Mouse (Mus musculus): ENCODE measurements around the gene Slc35a3. TPM values are rescaled to one million over a fixed set of nuclear protein-coding genes. Genes with fewer than 3 reads are reported as not detected.

Slc35a3 gene
- polyA plus RNA-seq (2012; ENCODE audit: low replicate concordance): 11.7 and 20.7 TPM in 2 replicates

GRCm38 (mm10) chr3:116712436-116712881 is at the start of gene Slc35a3:
Slc35a3 (minus strand) TSS chr3:116712831.

GRCm38 (mm10) chr3:116681160-116681559 is 31.5 kb downstream of the Slc35a3 start, which contains the start of gene Gm43191:
Gm43191 (minus strand) TSS chr3:116681260.

GRCm38 (mm10) chr3:116662463-116662863 is 50.2 kb downstream of the Slc35a3 start, which contains the start of gene Mfsd14a:
Mfsd14a (minus strand) TSS chr3:116662677.

Other genes with a start within 250 kb of the Slc35a3 start
- gene Rtca, start 204.6 kb downstream of the Slc35a3 start, polyA plus RNA-seq (2012; ENCODE audit: low replicate concordance): 32.4 and 65.6 TPM in 2 replicates
- gene Dbt, start 199.8 kb downstream of the Slc35a3 start, polyA plus RNA-seq (2012; ENCODE audit: low replicate concordance): 0.59 and 1.1 TPM in 2 replicates
- gene Lrrc39, start 149.9 kb downstream of the Slc35a3 start, polyA plus RNA-seq (2012; ENCODE audit: low replicate concordance): 0.04 TPM in 2 replicates
- 1.9 and 2.5 TPM in 2 replicates for gene Sass6, start 117.8 kb downstream of the Slc35a3 start, polyA plus RNA-seq (2012; ENCODE audit: low replicate concordance)
- gene Trmt13, start 98.2 kb downstream of the Slc35a3 start, polyA plus RNA-seq (2012; ENCODE audit: low replicate concordance): 3.0 and 3.4 TPM in 2 replicates
- gene Mfsd14a, start 50.2 kb downstream of the Slc35a3 start, polyA plus RNA-seq (2012; ENCODE audit: low replicate concordance): 9.4 and 14.7 TPM in 2 replicates
- not detected in 2 replicates for gene Gm43191, start 31.6 kb downstream of the Slc35a3 start, polyA plus RNA-seq (2012; ENCODE audit: low replicate concordance)
- 0.49 and 0.97 TPM in 2 replicates for gene Agl, start 95.3 kb upstream of the Slc35a3 start, polyA plus RNA-seq (2012; ENCODE audit: low replicate concordance)
- 2.6 and 2.9 TPM in 2 replicates for gene Frrs1, start 146.6 kb upstream of the Slc35a3 start, polyA plus RNA-seq (2012; ENCODE audit: low replicate concordance)